Mouse (Mus musculus) hindbrain, embryonic 16.5 days (tissue): ENCODE data around the gene Hist1h4f. TPM values are rescaled to one million over a fixed set of nuclear protein-coding genes. Genes with fewer than 3 reads are reported as not detected.

ENCODE experiments used
- microRNA-seq: library from miRNA; unstranded; fragments of <30 nt; microRNA quantifications from one replicate; pipeline ENCODE4, GENCODE M21; 2017
- polyA plus RNA-seq: library from polyadenylated mRNA; unstranded; fragments of >200 nt; fragmentation: Nextera tagmentation; extraction: Ambion mirVana; gene quantifications from 2 replicates; pipeline ENCODE4 v1.2.1, GENCODE M21; 2015

Hist1h4f gene
- polyA plus RNA-seq, 1 experiment from 2014 or later = not detected

Small RNAs within 50 kb of the gene (microRNA-seq; reads per million reads assigned to microRNA genes)
- gene Gm44297 = not detected
- not detected for gene Gm44359
- not detected for gene Gm44394
- 0.83 reads per million for gene n-TStga1

Other genes starting within 250 kb of the Hist1h4f start
- 46.2 and 48.2 TPM in 2 replicates for gene Zfp322a, start 182.4 kb downstream of the Hist1h4f start, polyA plus RNA-seq
- gene Abt1, start 127.8 kb downstream of the Hist1h4f start, polyA plus RNA-seq = 9.8 and 10.1 TPM in 2 replicates
- gene Btn1a1, start 85.7 kb downstream of the Hist1h4f start, polyA plus RNA-seq = 0.09 and 0.20 TPM in 2 replicates
- 0.14 TPM in 1 of 2 replicates, not detected in the other for gene Btn2a2, start 62.8 kb downstream of the Hist1h4f start, polyA plus RNA-seq
- gene Hist1h4h, start 20.6 kb downstream of the Hist1h4f start, polyA plus RNA-seq = 2.6 and 2.7 TPM in 2 replicates
- not detected in 2 replicates for gene Hist1h2af, start 17.7 kb downstream of the Hist1h4f start, polyA plus RNA-seq
- 0.66 TPM in 1 of 2 replicates, not detected in the other for gene Hist1h3g, start 16.2 kb downstream of the Hist1h4f start, polyA plus RNA-seq
- gene Hist1h2bh, start 8.3 kb downstream of the Hist1h4f start, polyA plus RNA-seq = 0.16 and 0.29 TPM in 2 replicates
- gene Hist1h3f, start 7.6 kb downstream of the Hist1h4f start, polyA plus RNA-seq = not detected in 2 replicates
- gene Hist1h1d, start 1.6 kb upstream of the Hist1h4f start, polyA plus RNA-seq = 0.07 and 0.10 TPM in 2 replicates
- gene Hist1h3e, start 10.7 kb upstream of the Hist1h4f start, polyA plus RNA-seq = 0.85 and 0.97 TPM in 2 replicates
- gene Hist1h2ae, start 19.6 kb upstream of the Hist1h4f start, polyA plus RNA-seq = 9.4 and 14.5 TPM in 2 replicates
- gene Hist1h2bg, start 19.7 kb upstream of the Hist1h4f start, polyA plus RNA-seq = 0.79 and 1.4 TPM in 2 replicates
- gene Hist1h2bf, start 22.5 kb upstream of the Hist1h4f start, polyA plus RNA-seq = 0.44 and 0.67 TPM in 2 replicates
- 0.57 and 1.3 TPM in 2 replicates for gene Hist1h2ad, start 22.7 kb upstream of the Hist1h4f start, polyA plus RNA-seq
- gene Hist1h3d, start 24.1 kb upstream of the Hist1h4f start, polyA plus RNA-seq = 0.85 and 1.3 TPM in 2 replicates
- gene Hist1h4d, start 29.9 kb upstream of the Hist1h4f start, polyA plus RNA-seq = 27.6 and 30.0 TPM in 2 replicates
- 1.0 and 1.1 TPM in 2 replicates for gene Hist1h2be, start 69.5 kb upstream of the Hist1h4f start, polyA plus RNA-seq
- 4.0 and 5.0 TPM in 2 replicates for gene Hist1h1e, start 70.9 kb upstream of the Hist1h4f start, polyA plus RNA-seq
- gene Hist1h2ac, start 132.3 kb upstream of the Hist1h4f start, polyA plus RNA-seq = 0.26 and 0.30 TPM in 2 replicates
- gene Hist1h2bc, start 132.6 kb upstream of the Hist1h4f start, polyA plus RNA-seq = 20.4 and 24.8 TPM in 2 replicates
- not detected in 2 replicates for gene Hist1h1t, start 144.2 kb upstream of the Hist1h4f start, polyA plus RNA-seq
- gene Hist1h4c, start 146.8 kb upstream of the Hist1h4f start, polyA plus RNA-seq = 2.0 and 2.5 TPM in 2 replicates
- 5.4 and 6.7 TPM in 2 replicates for gene Hfe, start 159.2 kb upstream of the Hist1h4f start, polyA plus RNA-seq
- 8.6 and 10.8 TPM in 2 replicates for gene Hist1h1c, start 187.2 kb upstream of the Hist1h4f start, polyA plus RNA-seq
- gene Hist1h3c, start 194.0 kb upstream of the Hist1h4f start, polyA plus RNA-seq = 0.70 and 1.2 TPM in 2 replicates
- gene Hist1h2bb, start 195.1 kb upstream of the Hist1h4f start, polyA plus RNA-seq = 0.49 and 0.66 TPM in 2 replicates
- gene Hist1h2ab, start 199.5 kb upstream of the Hist1h4f start, polyA plus RNA-seq = 3.7 and 6.8 TPM in 2 replicates
- 1.7 and 2.7 TPM in 2 replicates for gene Hist1h3b, start 200.6 kb upstream of the Hist1h4f start, polyA plus RNA-seq
- gene Hist1h4b, start 205.4 kb upstream of the Hist1h4f start, polyA plus RNA-seq = 1.1 TPM in 1 of 2 replicates, not detected in the other
- not detected in 2 replicates for gene Hist1h4a, start 209.6 kb upstream of the Hist1h4f start, polyA plus RNA-seq
- gene Hist1h3a, start 210.7 kb upstream of the Hist1h4f start, polyA plus RNA-seq = 0.89 and 1.2 TPM in 2 replicates
- gene Hist1h1a, start 212.0 kb upstream of the Hist1h4f start, polyA plus RNA-seq = 0.44 TPM in 1 of 2 replicates, not detected in the other
- gene Trim38, start 218.3 kb upstream of the Hist1h4f start, polyA plus RNA-seq = 0.07 TPM in 1 of 2 replicates, not detected in the other